Mouse (Mus musculus) C2C12 (cell line): ENCODE measurements at regions not wholly inside any gene's neighbourhood (a gene's known extent, or its start where the extent isn't known, plus 50 kb on each side); places are given as distances from the start of the nearest gene placed in this dataset.

Source experiments
- CEBPB ChIP-seq: IDR thresholded peaks from one replicate; pipeline ENCODE4 v1.6.1; 2011; ENCODE audit warnings: low read depth, mild to moderate bottlenecking, control low read depth, moderate library complexity
- CTCF ChIP-seq: IDR thresholded peaks from one replicate; pipeline ENCODE4 v1.5.1; 2011; ENCODE audit not compliant: control insufficient read depth, insufficient read depth, insufficient read length
- MYOD1 ChIP-seq: IDR thresholded peaks from one replicate; pipeline ENCODE4 v1.6.1; 2011; ENCODE audit warnings: low read depth; ENCODE audit not compliant: control insufficient read depth, insufficient read length
- USF1 ChIP-seq: IDR thresholded peaks from one replicate; pipeline ENCODE4 v1.6.1; 2011; ENCODE audit warnings: low read depth, mild to moderate bottlenecking, control low read depth, moderate library complexity

DNA sequence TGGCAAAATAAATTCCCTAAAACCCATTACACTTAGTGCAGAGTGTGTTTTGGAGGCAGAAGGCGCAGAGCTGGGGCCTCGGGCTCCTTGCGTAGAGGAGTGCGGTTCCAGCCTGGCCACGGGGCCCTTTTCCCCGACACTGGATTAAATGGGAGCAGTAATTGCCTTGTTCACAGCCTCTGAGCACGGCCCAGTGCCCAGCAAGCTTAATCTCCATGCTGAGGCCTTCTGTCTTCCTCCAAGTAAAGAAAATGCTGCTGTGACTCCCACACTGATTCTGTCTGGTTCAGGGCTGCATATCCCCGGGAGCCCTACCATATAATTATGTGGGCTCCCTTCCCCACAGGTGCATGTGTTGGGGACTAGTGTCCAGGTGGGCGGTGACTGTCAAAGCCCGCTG is 107.5 kb downstream of the Kif26a start:
- no peak for TF ChIP-seq CTCF
- TF ChIP-seq CEBPB: no peak
- no peak for TF ChIP-seq USF1
- TF ChIP-seq MYOD1: no peak
